Mouse (Mus musculus) kidney, adult 18-20 months (tissue): ENCODE data around the gene Adam1a.

Source experiments
- DNase-seq: peaks from one replicate; pipeline ENCODE4 v3.0.0; 2021

Adam1a gene

DNA sequence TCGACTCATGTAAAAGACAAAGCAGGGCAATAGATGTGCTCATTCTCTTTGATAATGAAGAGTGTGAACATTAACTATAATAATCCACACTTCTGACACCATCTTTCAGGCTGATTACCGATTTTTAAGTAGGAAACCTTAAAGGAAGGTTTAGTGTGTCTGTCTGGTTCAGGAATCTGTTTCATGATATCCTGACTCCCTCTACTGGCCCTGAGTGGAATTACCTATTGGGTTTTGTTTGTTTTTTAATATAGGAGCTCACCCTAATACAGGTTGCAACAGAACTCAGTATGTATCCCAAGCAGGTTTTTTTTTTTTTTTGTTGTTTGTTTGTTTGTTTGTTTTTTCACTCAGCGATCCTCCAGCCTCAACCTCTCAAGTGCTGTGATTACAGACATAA is 67.6 kb downstream of the Adam1a start:
- no peak for DNase-seq

DNA sequence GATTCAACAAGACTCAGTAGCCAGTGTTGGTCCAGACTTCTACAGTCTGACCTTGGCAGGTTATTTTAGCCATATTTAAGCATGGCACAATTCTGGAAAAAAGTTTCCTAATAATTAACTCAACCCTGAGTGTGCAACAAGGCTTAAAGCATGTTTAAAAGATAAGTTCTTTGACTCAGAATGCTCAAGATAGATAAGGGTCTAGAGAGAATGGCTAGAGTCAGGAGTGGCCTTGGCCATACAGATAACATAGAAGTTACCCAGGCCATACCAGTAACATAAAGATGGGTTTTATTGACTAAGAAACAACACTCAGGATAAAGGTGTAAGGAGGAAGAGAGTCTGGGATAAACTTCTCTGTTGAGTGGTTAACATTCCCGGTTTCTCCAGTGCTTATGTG is 69.2 kb downstream of the Adam1a start:
- DNase-seq = no peak

DNA sequence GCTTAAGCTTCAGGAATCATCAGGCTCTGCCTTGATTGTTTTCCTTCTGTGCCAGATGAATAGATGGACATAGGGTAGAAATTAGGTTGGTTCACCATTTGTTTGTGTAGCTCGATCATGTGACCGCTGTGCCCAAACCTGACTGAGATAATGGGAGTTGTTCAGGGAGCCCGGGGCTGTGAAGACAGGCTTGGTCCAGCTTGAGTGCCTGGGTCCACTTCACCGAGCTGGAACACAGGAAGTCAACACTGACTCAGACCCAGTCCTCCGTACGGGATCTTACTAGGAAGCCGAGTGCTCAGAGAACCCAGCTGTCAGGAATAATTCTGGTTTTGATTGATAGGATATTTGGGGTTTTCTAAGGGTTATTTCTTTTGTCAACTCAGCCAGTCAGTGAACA is 70.7 kb downstream of the Adam1a start:
- peak; percentile 27 for DNase-seq

DNA sequence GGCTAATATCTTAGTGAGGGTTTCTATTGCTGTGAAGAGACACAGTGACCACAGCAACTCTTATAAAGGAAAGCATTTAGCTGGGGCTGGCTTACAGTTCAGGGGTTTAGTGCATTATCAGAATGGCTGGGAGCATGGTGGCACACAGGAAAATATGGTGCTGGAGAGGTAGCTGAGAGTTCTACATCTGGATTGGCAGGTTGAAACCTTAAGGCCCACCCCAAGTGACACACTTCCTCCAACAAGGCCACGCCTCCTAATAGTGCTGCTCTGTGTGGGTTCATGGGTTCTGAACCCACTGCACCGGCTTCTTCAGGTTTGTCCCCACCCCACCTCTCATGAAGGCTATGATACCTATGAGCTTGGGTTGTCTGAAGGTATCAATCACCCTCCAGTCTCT is 72.9 kb downstream of the Adam1a start:
- DNase-seq = no peak

DNA sequence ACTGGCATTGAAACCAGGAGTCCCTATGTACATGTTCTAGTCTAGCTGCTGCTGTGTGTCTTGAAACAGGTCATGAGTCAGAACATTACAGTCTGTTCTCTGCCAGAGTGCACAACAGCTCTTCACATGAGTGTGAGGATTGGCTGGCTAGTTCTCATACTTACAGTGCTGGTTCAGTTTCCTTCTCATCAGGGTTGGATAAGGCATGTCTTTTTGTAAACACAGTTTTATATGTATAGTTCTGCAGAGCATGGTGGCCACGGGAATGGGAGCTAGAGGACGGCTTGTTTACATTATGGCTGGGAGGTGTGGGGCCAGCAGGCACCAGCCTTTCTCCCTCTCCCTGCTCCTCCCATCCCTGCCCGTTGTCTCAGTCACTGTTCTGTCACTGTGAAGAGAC is 75.7 kb downstream of the Adam1a start:
- DNase-seq = no peak
